Mouse (Mus musculus): Measurements from ENCODE around the gene Inip. TPM values are rescaled to one million over a fixed set of nuclear protein-coding genes. Genes with fewer than 3 reads are reported as not detected.
A peak's percentile ranks its signal among the peaks of the same experiment; 100 is the strongest.

Gene Inip
- total and polyA plus RNA-seq, 2 experiments from 2014 or later, result 17.3 to 25.2 TPM

- Histone ChIP-seq H3K4me3 (ENCODE audit: low read depth, low read length) (no peak overlapping the region), H3K9me3 (replicated peaks; ENCODE audit: control insufficient read depth, low read length) (no peaks in the 10 kb centered on the region), H3K27me3 (ENCODE audit: control insufficient read depth, insufficient read depth, low read length) (no peaks in the 10 kb centered on the region), H3K36me3 (replicated peaks; ENCODE audit: control insufficient read depth, insufficient read depth, low read length) (no peaks in the 10 kb centered on the region), H3K9ac (replicated peaks; ENCODE audit: low read depth, low read length) (no peak overlapping the region), H3K27ac (ENCODE audit: low read depth) (0 out of 2 replicates have a peak overlapping the region, but pooled peaks have one; percentile 1), H3K4me1 (ENCODE audit: control insufficient read depth, insufficient read depth) (peaks cover 43% of the 10 kb centered on the region), H3K4me2 (ENCODE audit: low read depth, low read length) (no peak overlapping the region)
- WGBS, result 80% methylated on average over 10 of the region's 10 CpGs
- no peak for ATAC-seq (ENCODE audit: insufficient read depth, low read depth)
- TF ChIP-seq EP300 (IDR thresholded peaks at IDR 0.05; ENCODE audit: low read depth) (no peak), CTCF (IDR thresholded peaks at IDR 0.05; ENCODE audit: low read depth) (no peak)
- no peak for DNase-seq (ENCODE audit: low spot score)
Measured at GRCm38 (mm10) chr4:59818498-59818897, 17.1 kb upstream of the Inip start.

GRCm38 (mm10) chr4:59817790-59818189 is 16.4 kb upstream of the Inip start:
- ATAC-seq (ENCODE audit: insufficient read depth, low read depth) (no peak), DNase-seq (ENCODE audit: low spot score) (no peak)
- no peak overlapping the region for H3K9ac ChIP-seq (replicated peaks; ENCODE audit: low read depth, low read length)
- H3K27me3 ChIP-seq (ENCODE audit: control insufficient read depth, insufficient read depth, low read length), result no peaks in the 10 kb centered on the region
- no peak for TF ChIP-seq CTCF (IDR thresholded peaks at IDR 0.05; ENCODE audit: low read depth)
- TF ChIP-seq EP300 (IDR thresholded peaks at IDR 0.05; ENCODE audit: low read depth), result no peak
- no peaks in the 10 kb centered on the region for H3K36me3 ChIP-seq (replicated peaks; ENCODE audit: control insufficient read depth, insufficient read depth, low read length)
- no peak overlapping the region for H3K4me2 ChIP-seq (ENCODE audit: low read depth, low read length)
- no peak overlapping the region for H3K27ac ChIP-seq (ENCODE audit: low read depth)
- WGBS, result 75% methylated on average over 5 of the region's 5 CpGs
- H3K4me3 ChIP-seq (ENCODE audit: low read depth, low read length), result no peak overlapping the region
- H3K4me1 ChIP-seq (ENCODE audit: control insufficient read depth, insufficient read depth), result peaks cover 37% of the 10 kb centered on the region
- no peaks in the 10 kb centered on the region for H3K9me3 ChIP-seq (replicated peaks; ENCODE audit: control insufficient read depth, low read length)

GRCm38 (mm10) chr4:59816477-59816876 is 15.1 kb upstream of the Inip start:
- WGBS, result 46% methylated on average over 9 of the region's 9 CpGs
- no peaks in the 10 kb centered on the region for H3K27me3 ChIP-seq (ENCODE audit: control insufficient read depth, insufficient read depth, low read length)
- no peak overlapping the region for H3K4me3 ChIP-seq (ENCODE audit: low read depth, low read length)
- DNase-seq (ENCODE audit: low spot score) (no peak), ATAC-seq (ENCODE audit: insufficient read depth, low read depth) (no peak)
- no peaks in the 10 kb centered on the region for H3K36me3 ChIP-seq (replicated peaks; ENCODE audit: control insufficient read depth, insufficient read depth, low read length)
- peaks cover 37% of the 10 kb centered on the region for H3K4me1 ChIP-seq (ENCODE audit: control insufficient read depth, insufficient read depth)
- no peak overlapping the region for H3K27ac ChIP-seq (ENCODE audit: low read depth)
- TF ChIP-seq EP300 (IDR thresholded peaks at IDR 0.05; ENCODE audit: low read depth) (no peak), CTCF (IDR thresholded peaks at IDR 0.05; ENCODE audit: low read depth) (no peak)
- no peak overlapping the region for H3K9ac ChIP-seq (replicated peaks; ENCODE audit: low read depth, low read length)
- no peaks in the 10 kb centered on the region for H3K9me3 ChIP-seq (replicated peaks; ENCODE audit: control insufficient read depth, low read length)
- H3K4me2 ChIP-seq (ENCODE audit: low read depth, low read length), result no peak overlapping the region

GRCm38 (mm10) chr4:59816016-59816415 is 14.6 kb upstream of the Inip start:
- 62% methylated on average over 5 of the region's 5 CpGs for WGBS
- H3K4me2 ChIP-seq (ENCODE audit: low read depth, low read length), result no peak overlapping the region
- ATAC-seq (ENCODE audit: insufficient read depth, low read depth) (no peak), DNase-seq (ENCODE audit: low spot score) (no peak)
- no peaks in the 10 kb centered on the region for H3K27me3 ChIP-seq (ENCODE audit: control insufficient read depth, insufficient read depth, low read length)
- H3K9me3 ChIP-seq (replicated peaks; ENCODE audit: control insufficient read depth, low read length), result no peaks in the 10 kb centered on the region
- H3K27ac ChIP-seq (ENCODE audit: low read depth), result no peak overlapping the region
- peaks cover 37% of the 10 kb centered on the region for H3K4me1 ChIP-seq (ENCODE audit: control insufficient read depth, insufficient read depth)
- TF ChIP-seq EP300 (IDR thresholded peaks at IDR 0.05; ENCODE audit: low read depth) (no peak), CTCF (IDR thresholded peaks at IDR 0.05; ENCODE audit: low read depth) (no peak)
- H3K9ac ChIP-seq (replicated peaks; ENCODE audit: low read depth, low read length), result no peak overlapping the region
- no peak overlapping the region for H3K4me3 ChIP-seq (ENCODE audit: low read depth, low read length)
- no peaks in the 10 kb centered on the region for H3K36me3 ChIP-seq (replicated peaks; ENCODE audit: control insufficient read depth, insufficient read depth, low read length)

- no peak overlapping the region for H3K9ac ChIP-seq (replicated peaks; ENCODE audit: low read depth, low read length)
- H3K4me3 ChIP-seq (ENCODE audit: low read depth, low read length), result no peak overlapping the region
- ATAC-seq (ENCODE audit: insufficient read depth, low read depth) (no peak), DNase-seq (ENCODE audit: low spot score) (no peak)
- H3K4me1 ChIP-seq (ENCODE audit: control insufficient read depth, insufficient read depth), result peaks cover 37% of the 10 kb centered on the region
- no peak overlapping the region for H3K27ac ChIP-seq (ENCODE audit: low read depth)
- no peaks in the 10 kb centered on the region for H3K36me3 ChIP-seq (replicated peaks; ENCODE audit: control insufficient read depth, insufficient read depth, low read length)
- no peaks in the 10 kb centered on the region for H3K9me3 ChIP-seq (replicated peaks; ENCODE audit: control insufficient read depth, low read length)
- WGBS, result 49% methylated on average over 4 of the region's 4 CpGs
- no peaks in the 10 kb centered on the region for H3K27me3 ChIP-seq (ENCODE audit: control insufficient read depth, insufficient read depth, low read length)
- no peak overlapping the region for H3K4me2 ChIP-seq (ENCODE audit: low read depth, low read length)
- no peak for TF ChIP-seq CTCF (IDR thresholded peaks at IDR 0.05; ENCODE audit: low read depth)
- no peak for TF ChIP-seq EP300 (IDR thresholded peaks at IDR 0.05; ENCODE audit: low read depth)
Measured at GRCm38 (mm10) chr4:59815121-59815810, 13.9 kb upstream of the Inip start.

GRCm38 (mm10) chr4:59814094-59814493 is 12.7 kb upstream of the Inip start:
- H3K9ac ChIP-seq (replicated peaks; ENCODE audit: low read depth, low read length), result no peak overlapping the region

More at GRCm38 (mm10) chr4:59814094-59814493, 12.7 kb upstream of the Inip start:
- Histone ChIP-seq H3K36me3 (replicated peaks; ENCODE audit: control insufficient read depth, insufficient read depth, low read length) (no peaks in the 10 kb centered on the region), H3K27ac (ENCODE audit: low read depth) (peak overlapping the region; percentile 65), H3K27me3 (ENCODE audit: control insufficient read depth, insufficient read depth, low read length) (no peaks in the 10 kb centered on the region), H3K4me2 (ENCODE audit: low read depth, low read length) (no peak overlapping the region), H3K9me3 (replicated peaks; ENCODE audit: control insufficient read depth, low read length) (no peaks in the 10 kb centered on the region), H3K4me3 (ENCODE audit: low read depth, low read length) (no peak overlapping the region), H3K4me1 (ENCODE audit: control insufficient read depth, insufficient read depth) (peaks cover 32% of the 10 kb centered on the region)
- TF ChIP-seq EP300 (IDR thresholded peaks at IDR 0.05; ENCODE audit: low read depth) (no peak), CTCF (IDR thresholded peaks at IDR 0.05; ENCODE audit: low read depth) (no peak)
- DNase-seq (ENCODE audit: low spot score), result peak; percentile 58
- peak; percentile 77 for ATAC-seq (ENCODE audit: insufficient read depth, low read depth)
- WGBS, result 21% methylated on average over 7 of the region's 7 CpGs
